Mouse (Mus musculus): ENCODE data around the gene Ilf3.

DNA sequence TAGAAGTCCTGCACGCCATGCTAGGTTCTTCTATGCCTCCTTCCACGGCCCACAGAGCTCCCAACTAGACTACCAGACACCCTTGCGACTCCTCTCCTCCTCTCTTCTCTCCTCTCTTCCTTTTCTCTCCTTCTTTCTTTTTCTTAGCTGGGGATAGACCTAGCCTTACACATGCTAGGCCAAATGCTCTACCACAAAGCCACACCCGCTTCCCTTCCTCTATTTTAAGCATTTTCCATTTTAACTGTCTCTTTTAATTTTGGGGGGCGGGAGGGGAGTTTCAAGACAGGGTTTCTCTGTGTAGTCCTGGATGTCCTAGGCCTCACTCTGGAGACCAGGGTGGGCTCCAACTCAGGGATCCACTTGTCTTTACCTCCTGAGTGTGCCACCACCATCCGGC is 48.9 kb upstream of the Ilf3 start:
- TF ChIP-seq MAFK (IDR thresholded peaks at IDR 0.05; ENCODE audit: insufficient read depth, low read depth, low read length) (no peak), CHD2 (IDR thresholded peaks at IDR 0.05; ENCODE audit: low read depth, low read length) (no peak)
